Mouse (Mus musculus) hindbrain, embryonic 14.5 days (tissue): ENCODE data around the gene Nol6. TPM values are rescaled to one million over a fixed set of nuclear protein-coding genes. Genes with fewer than 3 reads are reported as not detected.
A peak's percentile ranks its signal among the peaks of the same experiment; 100 is the strongest.

Experiments used
- ATAC-seq: fragments of 200-750 bp; cut with Nextera tagmentation; 2 replicates; pipeline ENCODE4 v1.8.0; 2017; ENCODE audit warnings: moderate number of reproducible peaks, mild to moderate bottlenecking, moderate TSS enrichment, moderate library complexity; ENCODE audit not compliant: low FRiP score
- DNase-seq: peaks from one replicate; pipeline ENCODE4 v3.0.0-alpha.2; 2015; ENCODE audit warnings: low spot score
- H3K27ac ChIP-seq: fragments of 300-500 bp; sonication (generic); 2 replicates; pipeline ENCODE4 v1.5.1; 2014; ENCODE audit warnings: mild to moderate bottlenecking, moderate library complexity
- H3K27me3 ChIP-seq: fragments of 300-500 bp; sonication (generic); 2 replicates; pipeline ENCODE4 v1.6.1; 2014; ENCODE audit warnings: mild to moderate bottlenecking, low read length, mixed read lengths; ENCODE audit not compliant: control insufficient read depth, insufficient read depth
- H3K36me3 ChIP-seq: fragments of 300-500 bp; sonication (generic); replicated peaks from 2 replicates; pipeline ENCODE4 v1.6.1; 2014; ENCODE audit not compliant: control insufficient read depth, insufficient read depth
- H3K4me1 ChIP-seq: fragments of 300-500 bp; sonication (generic); replicated peaks from 2 replicates; pipeline ENCODE4 v1.6.1; 2014; ENCODE audit warnings: antibody characterized with exemption, low read length, mixed read lengths; ENCODE audit not compliant: control insufficient read depth, insufficient read depth
- H3K4me2 ChIP-seq: fragments of 300-500 bp; sonication (generic); replicated peaks from 2 replicates; pipeline ENCODE4 v1.6.1; 2014; ENCODE audit warnings: mild to moderate bottlenecking, moderate library complexity
- H3K4me3 ChIP-seq: fragments of 300-500 bp; sonication (generic); replicated peaks from 2 replicates; pipeline ENCODE4 v1.5.1; 2014; ENCODE audit warnings: mild to moderate bottlenecking, low read length
- H3K9ac ChIP-seq: fragments of 300-500 bp; sonication (generic); 2 replicates; pipeline ENCODE4 v1.6.1; 2014
- H3K9me3 ChIP-seq: fragments of 300-500 bp; sonication (generic); 2 replicates; pipeline ENCODE4 v1.6.1; 2016; ENCODE audit warnings: low read length; ENCODE audit not compliant: control insufficient read depth
- WGBS: fragments of 180-500 bp; shearing (Covaris S2); extraction: QIAGEN DNeasy Blood & Tissue Kit; methylation state at CpG from one replicate; pipeline ENCODE4 v1.1.7; 2014; 5-methylcytosine and 5-hydroxymethylcytosine counted together
- polyA plus RNA-seq: library from polyadenylated mRNA; unstranded; fragments of >200 nt; fragmentation: Nextera tagmentation; extraction: Ambion mirVana; gene quantifications from 2 replicates; pipeline ENCODE4 v1.2.1, GENCODE M21; 2014

Gene Nol6
- 38.4 and 41.5 TPM in 2 replicates for polyA plus RNA-seq

GRCm38 (mm10) chr4:41124180-41124951, at the start of gene Nol6:
TSS of gene Nol6 (minus strand) at chr4:41124455.
- Histone ChIP-seq H3K4me1 (peaks cover 8% of the 10 kb centered on the region), H3K9me3 (no peaks in the 10 kb centered on the region), H3K4me2 (peak within 1 kb of the TSS; percentile 94), H3K27ac (0 out of 2 replicates have a peak within 1 kb of the TSS, but pooled peaks have one; percentile 15), H3K4me3 (peak within 1 kb of the TSS; percentile 77), H3K27me3 (no peaks in the 10 kb centered on the region), H3K36me3 (peaks cover 28% of the 10 kb centered on the region), H3K9ac (peak within 1 kb of the TSS; percentile 71)
- DNase-seq (peak; percentile 97), ATAC-seq (peak; percentile 100)
- 2% methylated on average over 29 of the region's 29 CpGs for WGBS

- H3K4me1 ChIP-seq, result no peaks in the 10 kb centered on the region
- 86% methylated on average over 2 of the region's 2 CpGs for WGBS
- ATAC-seq (no peak), DNase-seq (no peak)
- no peak overlapping the region for H3K9ac ChIP-seq
- no peaks in the 10 kb centered on the region for H3K27me3 ChIP-seq
- no peak overlapping the region for H3K27ac ChIP-seq
- H3K4me2 ChIP-seq, result no peak overlapping the region
- H3K4me3 ChIP-seq, result no peak overlapping the region
- no peaks in the 10 kb centered on the region for H3K9me3 ChIP-seq
- H3K36me3 ChIP-seq, result peaks cover 32% of the 10 kb centered on the region
Observed at GRCm38 (mm10) chr4:41170970-41171369, 46.7 kb upstream of the Nol6 start.

GRCm38 (mm10) chr4:41165693-41166475, 41.6 kb upstream of the Nol6 start:
- no peak overlapping the region for H3K9ac ChIP-seq
- no peaks in the 10 kb centered on the region for H3K27me3 ChIP-seq
- WGBS, result 78% methylated on average over 6 of the region's 6 CpGs
- ATAC-seq (peak; percentile 57; the same call in 1 of the 2 replicates), DNase-seq (peak; percentile 90)
- no peaks in the 10 kb centered on the region for H3K4me1 ChIP-seq
- peak overlapping the region; percentile 56 for H3K27ac ChIP-seq
- no peak overlapping the region for H3K4me3 ChIP-seq
- peaks cover 15% of the 10 kb centered on the region; the same call in 1 of the 2 replicates for H3K36me3 ChIP-seq
- H3K9me3 ChIP-seq, result no peaks in the 10 kb centered on the region
- H3K4me2 ChIP-seq, result no peak overlapping the region

GRCm38 (mm10) chr4:41164974-41165373, 40.7 kb upstream of the Nol6 start:
- H3K36me3 ChIP-seq, result peaks cover 15% of the 10 kb centered on the region; the same call in 1 of the 2 replicates
- no peak overlapping the region for H3K4me2 ChIP-seq
- H3K9me3 ChIP-seq, result no peaks in the 10 kb centered on the region
- no peak for DNase-seq
- peak overlapping the region; percentile 56 for H3K27ac ChIP-seq
- no peak overlapping the region for H3K4me3 ChIP-seq
- H3K4me1 ChIP-seq, result no peaks in the 10 kb centered on the region
- H3K9ac ChIP-seq, result no peak overlapping the region
- no peaks in the 10 kb centered on the region for H3K27me3 ChIP-seq
- WGBS, result 23% methylated on average over 2 of the region's 2 CpGs
- no peak for ATAC-seq

GRCm38 (mm10) chr4:41161232-41161631, 37.0 kb upstream of the Nol6 start:
- Histone ChIP-seq H3K27me3 (no peaks in the 10 kb centered on the region), H3K9ac (no peak overlapping the region), H3K27ac (no peak overlapping the region), H3K4me3 (no peak overlapping the region), H3K4me2 (no peak overlapping the region), H3K36me3 (no peaks in the 10 kb centered on the region; the same call in 1 of the 2 replicates), H3K4me1 (no peaks in the 10 kb centered on the region), H3K9me3 (no peaks in the 10 kb centered on the region)
- DNase-seq, result no peak
- WGBS, result 98% methylated on average over 3 of the region's 3 CpGs
- no peak for ATAC-seq

- Histone ChIP-seq H3K27me3 (no peaks in the 10 kb centered on the region), H3K4me2 (no peak overlapping the region), H3K4me3 (no peak overlapping the region), H3K27ac (no peak overlapping the region), H3K9me3 (no peaks in the 10 kb centered on the region), H3K4me1 (no peaks in the 10 kb centered on the region), H3K9ac (no peak overlapping the region), H3K36me3 (no peaks in the 10 kb centered on the region; the same call in 1 of the 2 replicates)
- 100% methylated on average over 1 of the region's 1 CpGs for WGBS
- ATAC-seq, result no peak
- DNase-seq, result no peak
Observed at GRCm38 (mm10) chr4:41158251-41158650, 34.0 kb upstream of the Nol6 start.

- H3K9me3 ChIP-seq, result no peaks in the 10 kb centered on the region
- DNase-seq (no peak), ATAC-seq (no peak)
- H3K9ac ChIP-seq, result no peak overlapping the region
- no peaks in the 10 kb centered on the region; the same call in 1 of the 2 replicates for H3K36me3 ChIP-seq
- H3K27ac ChIP-seq, result no peak overlapping the region
- H3K27me3 ChIP-seq, result no peaks in the 10 kb centered on the region
- 86% methylated on average over 9 of the region's 9 CpGs for WGBS
- no peak overlapping the region for H3K4me2 ChIP-seq
- no peaks in the 10 kb centered on the region for H3K4me1 ChIP-seq
- no peak overlapping the region for H3K4me3 ChIP-seq
Observed at GRCm38 (mm10) chr4:41156961-41157360, 32.7 kb upstream of the Nol6 start.

- no peak overlapping the region for H3K4me3 ChIP-seq
- H3K4me2 ChIP-seq, result no peak overlapping the region
- H3K27ac ChIP-seq, result no peak overlapping the region
- 83% methylated on average over 3 of the region's 3 CpGs for WGBS
- no peaks in the 10 kb centered on the region for H3K27me3 ChIP-seq
- ATAC-seq, result no peak
- no peak overlapping the region for H3K9ac ChIP-seq
- no peaks in the 10 kb centered on the region for H3K9me3 ChIP-seq
- no peak for DNase-seq
- H3K36me3 ChIP-seq, result no peaks in the 10 kb centered on the region
- H3K4me1 ChIP-seq, result no peaks in the 10 kb centered on the region
Observed at GRCm38 (mm10) chr4:41153146-41153545, 28.9 kb upstream of the Nol6 start.

- Histone ChIP-seq H3K4me2 (no peak overlapping the region), H3K9ac (no peak overlapping the region), H3K9me3 (no peaks in the 10 kb centered on the region), H3K36me3 (no peaks in the 10 kb centered on the region), H3K4me3 (no peak overlapping the region), H3K27me3 (no peaks in the 10 kb centered on the region), H3K27ac (no peak overlapping the region), H3K4me1 (no peaks in the 10 kb centered on the region)
- 96% methylated on average over 7 of the region's 7 CpGs for WGBS
- DNase-seq, result no peak
- no peak for ATAC-seq
Observed at GRCm38 (mm10) chr4:41151186-41151585, 26.9 kb upstream of the Nol6 start.
